Mouse (Mus musculus) liver, embryonic 13.5 days (tissue): Measurements from ENCODE around the gene Akap1. TPM values are rescaled to one million over a fixed set of nuclear protein-coding genes. Genes with fewer than 3 reads are reported as not detected.

Source experiments
- ATAC-seq: fragments of 200-750 bp; cut with Nextera tagmentation; 2 replicates; pipeline ENCODE4 v1.8.0; 2017; ENCODE audit warnings: low read depth, mild to moderate bottlenecking, moderate number of reproducible peaks, moderate library complexity
- DNase-seq: peaks from one replicate; pipeline ENCODE4 v3.0.0; 2022
- H3K27ac ChIP-seq: fragments of 300-500 bp; sonication (generic); 2 replicates; pipeline ENCODE4 v1.5.1; 2015; ENCODE audit warnings: moderate library complexity, mild to moderate bottlenecking, inconsistent platforms
- H3K27me3 ChIP-seq: fragments of 300-500 bp; sonication (generic); 2 replicates; pipeline ENCODE4 v1.6.1; 2015; ENCODE audit warnings: mild to moderate bottlenecking, inconsistent platforms
- H3K36me3 ChIP-seq: fragments of 300-500 bp; sonication (generic); 2 replicates; pipeline ENCODE4 v1.6.1; 2015; ENCODE audit warnings: mild to moderate bottlenecking, inconsistent platforms
- H3K4me1 ChIP-seq: fragments of 300-500 bp; sonication (generic); replicated peaks from 2 replicates; pipeline ENCODE4 v1.6.1; 2015; ENCODE audit warnings: inconsistent platforms
- H3K4me2 ChIP-seq: fragments of 300-500 bp; sonication (generic); 2 replicates; pipeline ENCODE4 v1.6.1; 2015; ENCODE audit warnings: inconsistent platforms, mild to moderate bottlenecking, moderate library complexity
- H3K4me3 ChIP-seq: fragments of 300-500 bp; sonication (generic); replicated peaks from 2 replicates; pipeline ENCODE4 v1.5.1; 2015; ENCODE audit warnings: mild to moderate bottlenecking, inconsistent platforms
- H3K9ac ChIP-seq: fragments of 300-500 bp; sonication (generic); 2 replicates; pipeline ENCODE4 v1.6.1; 2015; ENCODE audit warnings: mild to moderate bottlenecking, inconsistent platforms
- H3K9me3 ChIP-seq: fragments of 300-500 bp; sonication (generic); replicated peaks from 2 replicates; pipeline ENCODE4 v1.6.1; 2016; ENCODE audit warnings: inconsistent platforms
- WGBS: fragments of 180-500 bp; shearing (Covaris S2); methylation state at CpG from one replicate; pipeline ENCODE4 v1.1.7; 2015; ENCODE audit not compliant: insufficient replicate concordance; 5-methylcytosine and 5-hydroxymethylcytosine counted together
- polyA plus RNA-seq: library from polyadenylated mRNA; unstranded; fragments of >200 nt; fragmentation: Nextera tagmentation; extraction: Ambion mirVana; gene quantifications from 2 replicates; pipeline ENCODE4 v1.2.1, GENCODE M21; 2015

Gene Akap1
- 9.2 and 11.4 TPM in 2 replicates for polyA plus RNA-seq

DNA sequence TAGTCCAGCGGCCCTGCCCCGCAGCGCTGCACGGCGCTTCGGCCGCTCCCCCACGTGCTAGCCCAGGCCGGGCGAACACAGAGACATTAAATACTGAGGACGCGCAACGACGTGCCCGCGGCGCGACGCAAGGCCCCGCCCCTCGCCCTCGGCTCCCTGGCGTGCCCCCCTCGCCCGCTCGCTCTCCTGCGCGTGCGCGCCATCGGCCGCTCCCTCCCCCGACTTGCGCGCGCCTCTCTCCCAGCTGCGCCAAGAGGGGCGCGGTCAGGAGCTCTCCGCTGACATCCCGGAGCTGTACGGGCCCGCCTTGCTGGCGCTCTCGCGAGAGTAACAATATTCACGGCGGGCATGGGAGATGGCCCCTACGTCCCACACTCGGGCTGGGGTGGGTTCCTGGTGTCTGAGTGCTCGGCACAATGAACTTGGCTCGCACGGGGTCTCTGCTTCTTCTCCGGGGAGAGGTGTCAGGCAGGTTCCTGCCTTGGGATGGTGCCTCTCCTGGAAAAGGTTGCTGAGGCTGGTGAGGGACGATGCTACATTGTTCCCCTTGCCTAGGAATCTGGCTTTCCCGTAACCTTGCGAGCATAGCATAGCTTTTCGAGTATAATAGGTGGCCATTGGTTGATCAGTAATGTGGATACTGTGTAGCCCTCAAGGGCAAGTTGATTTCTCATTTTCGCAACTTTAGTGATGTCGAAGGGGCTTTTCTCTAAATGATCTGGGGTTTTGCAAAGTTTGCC lies at the start of gene Akap1:
TSS of gene Akap1 (minus strand) at position 129 of the 740 bp plus-strand sequence.
- WGBS: 2% methylated on average over 60 of the region's 60 CpGs
- Histone ChIP-seq H3K27me3 (peaks cover 23% of the 10 kb centered on the region), H3K4me3 (peak within 1 kb of the TSS; percentile 74), H3K4me2 (peak within 1 kb of the TSS; percentile 96), H3K9me3 (no peaks in the 10 kb centered on the region), H3K9ac (peak within 1 kb of the TSS; percentile 76), H3K27ac (peak within 1 kb of the TSS; percentile 59), H3K4me1 (peaks cover 37% of the 10 kb centered on the region), H3K36me3 (no peaks in the 10 kb centered on the region)
- ATAC-seq: peak; percentile 93
- DNase-seq: peak; percentile 93

GRCm38 (mm10) chr11:88909388-88910036 lies 45.1 kb upstream of the Akap1 start:
- no peaks in the 10 kb centered on the region for H3K27me3 ChIP-seq
- ATAC-seq: no peak
- DNase-seq: no peak
- no peak overlapping the region for H3K27ac ChIP-seq
- no peaks in the 10 kb centered on the region for H3K9me3 ChIP-seq
- H3K9ac ChIP-seq: no peak overlapping the region
- H3K4me1 ChIP-seq: no peaks in the 10 kb centered on the region
- WGBS: 69% methylated on average over 8 of the region's 8 CpGs
- H3K4me2 ChIP-seq: no peak overlapping the region
- H3K4me3 ChIP-seq: no peak overlapping the region
- no peaks in the 10 kb centered on the region for H3K36me3 ChIP-seq

- H3K9ac ChIP-seq: no peak overlapping the region
- DNase-seq (peak; percentile 24), ATAC-seq (no peak)
- H3K9me3 ChIP-seq: no peaks in the 10 kb centered on the region
- no peak overlapping the region for H3K4me2 ChIP-seq
- no peak overlapping the region for H3K27ac ChIP-seq
- no peaks in the 10 kb centered on the region for H3K27me3 ChIP-seq
- H3K4me1 ChIP-seq: no peaks in the 10 kb centered on the region
- no peak overlapping the region for H3K4me3 ChIP-seq
- WGBS: 76% methylated on average over 1 of the region's 1 CpGs
- no peaks in the 10 kb centered on the region for H3K36me3 ChIP-seq
Measured at GRCm38 (mm10) chr11:88908557-88909211, 44.3 kb upstream of the Akap1 start.

GRCm38 (mm10) chr11:88907886-88908285 lies 43.5 kb upstream of the Akap1 start:
- no peaks in the 10 kb centered on the region for H3K36me3 ChIP-seq
- no peak overlapping the region for H3K4me2 ChIP-seq
- H3K9me3 ChIP-seq: no peaks in the 10 kb centered on the region
- no peak overlapping the region for H3K4me3 ChIP-seq
- ATAC-seq (no peak), DNase-seq (no peak)
- H3K9ac ChIP-seq: no peak overlapping the region
- H3K4me1 ChIP-seq: no peaks in the 10 kb centered on the region
- H3K27me3 ChIP-seq: no peaks in the 10 kb centered on the region
- H3K27ac ChIP-seq: no peak overlapping the region
- WGBS: 84% methylated on average over 7 of the region's 7 CpGs

GRCm38 (mm10) chr11:88905621-88906020 lies 41.2 kb upstream of the Akap1 start:
- Histone ChIP-seq H3K9ac (no peak overlapping the region), H3K4me3 (no peak overlapping the region), H3K27ac (no peak overlapping the region), H3K4me2 (no peak overlapping the region), H3K36me3 (no peaks in the 10 kb centered on the region), H3K9me3 (no peaks in the 10 kb centered on the region), H3K27me3 (0 out of 2 replicates have a peak, but pooled peaks cover 4% of the 10 kb centered on the region), H3K4me1 (no peaks in the 10 kb centered on the region)
- ATAC-seq (no peak), DNase-seq (no peak)
- 28% methylated on average over 2 of the region's 2 CpGs for WGBS

DNA sequence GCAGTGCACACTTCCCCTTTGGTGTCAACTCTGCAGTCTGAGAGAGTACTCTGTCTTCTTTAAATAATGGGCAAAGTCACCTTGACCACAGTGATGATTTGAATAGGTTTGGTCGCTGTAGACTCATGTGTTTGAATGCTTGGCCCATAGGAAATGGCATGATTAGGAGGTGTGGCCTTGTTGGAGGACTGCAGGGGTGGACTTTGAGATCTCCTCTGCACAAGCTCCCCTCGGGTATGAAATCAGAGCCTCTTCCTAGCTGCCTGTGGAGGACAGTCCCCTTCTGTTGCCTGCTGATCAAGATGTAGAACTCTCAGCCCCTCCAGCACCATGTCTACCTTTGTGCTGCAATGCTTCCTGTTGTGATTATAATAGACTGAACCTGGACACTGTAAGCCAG lies 39.7 kb upstream of the Akap1 start:
- H3K4me2 ChIP-seq: no peak overlapping the region
- H3K4me3 ChIP-seq: no peak overlapping the region
- no peak overlapping the region for H3K27ac ChIP-seq
- DNase-seq (no peak), ATAC-seq (no peak)
- 28% methylated on average over 2 of the region's 2 CpGs for WGBS
- H3K36me3 ChIP-seq: no peaks in the 10 kb centered on the region
- H3K9ac ChIP-seq: no peak overlapping the region
- H3K27me3 ChIP-seq: 0 out of 2 replicates have a peak, but pooled peaks cover 4% of the 10 kb centered on the region
- no peaks in the 10 kb centered on the region for H3K9me3 ChIP-seq
- H3K4me1 ChIP-seq: no peaks in the 10 kb centered on the region

DNA sequence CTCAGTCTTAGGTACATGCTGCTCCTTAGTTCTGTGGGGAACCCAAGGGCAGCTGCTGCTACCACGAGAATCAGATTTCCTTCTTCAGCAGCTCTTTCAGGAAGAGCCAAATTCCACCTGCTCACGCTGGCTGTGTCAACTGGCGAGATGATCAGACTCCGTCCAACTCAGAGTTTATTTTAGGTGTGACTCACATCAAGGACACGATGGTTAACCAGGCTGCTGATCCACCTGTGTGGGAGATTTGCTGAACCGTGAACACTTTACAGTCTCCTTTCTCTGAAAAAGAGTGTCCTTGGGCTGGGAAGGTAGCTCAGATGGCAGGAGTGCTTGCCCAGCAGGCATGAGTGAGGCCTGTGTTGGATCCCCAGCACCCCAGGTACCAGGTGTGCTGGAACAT lies 38.4 kb upstream of the Akap1 start:
- 61% methylated on average over 6 of the region's 6 CpGs for WGBS
- Histone ChIP-seq H3K4me1 (no peaks in the 10 kb centered on the region), H3K4me3 (no peak overlapping the region), H3K36me3 (no peaks in the 10 kb centered on the region), H3K4me2 (no peak overlapping the region), H3K27me3 (peaks cover 6% of the 10 kb centered on the region), H3K27ac (no peak overlapping the region), H3K9me3 (no peaks in the 10 kb centered on the region), H3K9ac (no peak overlapping the region)
- ATAC-seq (no peak), DNase-seq (no peak)

GRCm38 (mm10) chr11:88901341-88901802 lies 37.0 kb upstream of the Akap1 start:
- 57% methylated on average over 7 of the region's 7 CpGs for WGBS
- Histone ChIP-seq H3K9me3 (no peaks in the 10 kb centered on the region), H3K27me3 (peaks cover 14% of the 10 kb centered on the region), H3K27ac (no peak overlapping the region), H3K9ac (no peak overlapping the region), H3K4me3 (no peak overlapping the region), H3K4me2 (no peak overlapping the region), H3K4me1 (no peaks in the 10 kb centered on the region), H3K36me3 (no peaks in the 10 kb centered on the region)
- DNase-seq (no peak), ATAC-seq (no peak)

GRCm38 (mm10) chr11:88899561-88899960 lies 35.2 kb upstream of the Akap1 start:
- H3K27me3 ChIP-seq: peaks cover 14% of the 10 kb centered on the region
- H3K27ac ChIP-seq: no peak overlapping the region
- H3K9me3 ChIP-seq: no peaks in the 10 kb centered on the region
- no peaks in the 10 kb centered on the region for H3K4me1 ChIP-seq
- H3K4me3 ChIP-seq: no peak overlapping the region
- WGBS: 75% methylated on average over 6 of the region's 6 CpGs
- DNase-seq: no peak
- no peak for ATAC-seq
- no peak overlapping the region for H3K9ac ChIP-seq
- H3K4me2 ChIP-seq: no peak overlapping the region
- H3K36me3 ChIP-seq: no peaks in the 10 kb centered on the region

DNA sequence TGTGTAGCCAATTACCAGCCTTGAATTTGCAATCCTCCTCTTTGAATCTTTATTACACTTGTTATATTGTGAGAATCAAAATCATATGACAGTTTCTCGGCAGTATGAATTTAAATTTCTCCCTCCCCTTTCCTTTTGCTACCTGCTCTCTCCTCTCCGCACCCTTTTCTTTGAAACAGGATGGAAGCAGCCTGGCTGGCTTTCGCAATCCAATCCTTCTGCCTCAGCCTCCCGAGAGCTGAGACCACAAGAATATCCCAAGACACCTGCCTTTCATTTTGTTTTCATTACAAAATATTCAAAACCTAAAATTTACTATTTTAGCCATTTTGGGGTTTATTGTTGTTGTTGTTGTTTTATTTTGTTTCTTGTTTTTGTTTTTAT lies 34.0 kb upstream of the Akap1 start:
- no peak overlapping the region for H3K9ac ChIP-seq
- H3K4me3 ChIP-seq: no peak overlapping the region
- no peak for ATAC-seq
- no peaks in the 10 kb centered on the region for H3K36me3 ChIP-seq
- H3K27ac ChIP-seq: no peak overlapping the region
- peaks cover 14% of the 10 kb centered on the region for H3K27me3 ChIP-seq
- WGBS: 56% methylated on average over 4 of the region's 4 CpGs
- H3K9me3 ChIP-seq: no peaks in the 10 kb centered on the region
- H3K4me1 ChIP-seq: no peaks in the 10 kb centered on the region
- no peak overlapping the region for H3K4me2 ChIP-seq
- DNase-seq: no peak

DNA sequence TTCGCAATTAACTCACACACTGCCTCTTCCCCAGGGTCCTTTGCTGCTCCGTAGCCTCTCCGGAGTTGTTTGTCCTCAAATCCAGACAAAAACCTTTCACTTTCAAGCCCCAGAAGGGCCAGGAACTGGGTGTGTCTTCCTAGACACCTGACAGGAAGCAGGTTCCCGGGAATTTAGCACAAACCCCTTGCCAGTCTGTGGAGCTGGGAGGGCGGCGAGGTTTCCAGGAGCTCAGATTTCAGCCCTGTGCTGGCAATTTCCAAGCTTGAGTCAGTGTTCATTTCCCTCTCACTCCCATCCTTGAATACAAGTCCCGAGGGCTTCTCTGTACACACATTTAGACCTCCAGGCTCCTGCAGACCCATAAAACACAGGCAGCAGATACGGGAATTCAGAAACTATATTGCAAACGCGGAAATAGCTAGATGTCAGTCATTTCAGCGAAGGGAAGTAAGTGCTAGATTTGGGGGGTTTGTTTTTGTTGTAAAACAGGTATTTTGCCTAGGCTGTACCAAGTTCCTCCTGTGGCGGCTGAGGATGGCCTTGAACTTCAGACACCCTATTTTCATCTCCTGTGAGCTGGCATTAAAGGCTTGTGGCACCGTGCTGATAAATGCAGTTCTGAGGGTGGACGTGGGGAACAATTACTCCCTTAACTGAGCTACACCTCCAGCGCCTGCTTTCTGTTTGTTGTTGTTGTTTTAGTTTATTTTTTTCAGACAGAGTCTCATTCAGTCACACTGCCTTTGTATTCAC lies 33.4 kb upstream of the Akap1 start:
- ATAC-seq: no peak
- no peak for DNase-seq
- no peak overlapping the region for H3K9ac ChIP-seq
- no peaks in the 10 kb centered on the region for H3K9me3 ChIP-seq
- H3K4me3 ChIP-seq: no peak overlapping the region
- no peaks in the 10 kb centered on the region for H3K36me3 ChIP-seq
- H3K4me2 ChIP-seq: 0 out of 2 replicates have a peak overlapping the region, but pooled peaks have one; percentile 17
- no peak overlapping the region for H3K27ac ChIP-seq
- H3K27me3 ChIP-seq: peaks cover 14% of the 10 kb centered on the region
- no peaks in the 10 kb centered on the region for H3K4me1 ChIP-seq
- 35% methylated on average over 15 of the region's 15 CpGs for WGBS
